Mouse (Mus musculus) layer of hippocampus, adult 11-12 months (tissue): ENCODE results near the gene Prkch.

ENCODE experiments used
- DNase-seq: peaks from one replicate; pipeline ENCODE4 v3.0.0; 2022; ENCODE audit warnings: low spot score

The Prkch gene

DNA sequence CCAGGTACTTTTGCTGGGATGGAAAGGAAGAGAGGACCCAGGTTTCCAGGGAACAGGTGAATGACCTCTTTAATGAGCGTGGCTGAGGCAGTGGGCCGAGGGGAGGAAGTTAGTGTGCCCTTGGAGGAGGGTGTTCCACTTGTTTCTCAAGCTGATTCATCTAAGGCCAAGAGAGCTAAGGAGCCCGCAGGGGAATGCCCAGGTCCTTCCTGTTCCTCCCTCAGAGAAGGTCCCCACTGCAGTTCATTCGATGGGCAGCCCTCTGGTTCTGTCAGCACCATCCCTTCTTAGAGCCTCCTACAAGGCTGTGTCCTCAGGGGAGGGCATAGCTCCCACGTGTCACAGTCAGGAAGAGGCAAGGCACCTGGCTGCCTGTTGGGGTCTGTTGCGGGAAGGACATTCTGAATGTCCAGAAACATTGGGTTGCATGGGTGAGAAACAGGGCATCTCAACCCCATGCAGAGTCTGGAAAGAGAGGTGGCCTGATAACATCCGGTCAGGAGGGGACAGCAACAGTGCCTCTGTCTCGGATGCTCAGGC, 26.3 kb downstream of the Prkch start:
- DNase-seq: no peak

DNA sequence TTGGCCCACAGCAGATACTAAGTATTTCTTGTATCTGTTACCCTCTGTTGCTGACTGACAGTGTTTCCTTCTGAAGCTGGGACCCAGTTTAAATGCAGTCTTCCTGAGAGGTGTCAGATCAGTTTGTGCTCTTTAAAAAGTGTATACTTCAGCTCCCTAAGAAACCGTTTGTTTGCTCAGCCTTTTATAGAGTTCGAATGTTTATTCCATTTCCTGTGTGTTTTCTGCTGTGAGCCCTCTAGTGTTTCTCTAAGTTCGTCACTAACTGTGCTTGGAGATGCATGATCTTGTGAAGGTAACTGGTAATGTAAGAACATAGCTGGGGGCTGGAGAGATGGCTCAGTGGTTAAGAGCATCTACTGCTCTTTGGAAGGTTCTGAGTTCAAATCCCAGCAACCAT, 27.1 kb downstream of the Prkch start:
- no peak for DNase-seq

DNA sequence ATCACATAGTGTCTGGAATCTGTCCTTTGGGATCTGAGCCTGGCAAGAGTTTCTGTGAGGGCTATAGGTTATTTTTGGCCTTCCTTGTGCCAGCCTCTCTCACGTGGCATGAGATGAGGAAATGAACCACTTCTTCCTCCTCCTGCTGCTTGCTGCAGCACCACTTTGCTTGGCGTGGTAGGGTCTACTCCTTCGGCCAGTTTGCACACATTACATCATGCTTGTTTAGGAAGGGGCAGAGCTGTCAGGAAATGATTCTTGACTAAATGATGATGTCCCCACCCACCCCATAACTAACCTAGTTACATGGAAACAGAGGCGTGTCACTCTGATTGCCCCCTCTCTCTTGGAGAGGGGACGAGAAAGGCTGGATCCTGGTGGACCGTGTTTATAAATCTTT, 28.6 kb downstream of the Prkch start:
- DNase-seq: no peak

DNA sequence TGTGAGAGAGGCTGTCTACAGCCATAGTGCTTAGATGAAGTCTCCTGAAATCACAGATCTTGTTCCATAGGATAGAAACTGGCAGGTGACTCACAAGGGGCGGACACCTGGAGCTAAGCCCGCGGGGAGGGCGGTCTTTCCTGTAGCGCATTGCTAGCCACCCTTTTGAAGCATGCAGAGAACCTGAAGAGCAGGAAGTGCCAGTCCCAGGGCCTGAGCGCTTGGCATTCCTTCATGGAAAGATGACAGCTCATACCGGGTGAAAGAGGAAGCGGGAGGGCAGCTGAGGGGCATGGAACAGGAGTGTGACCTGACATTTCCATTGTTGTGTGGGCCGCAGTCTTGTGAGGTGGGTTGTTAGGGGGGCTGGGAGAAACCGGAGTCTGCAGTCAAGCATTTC, 33.1 kb downstream of the Prkch start:
- DNase-seq: no peak

DNA sequence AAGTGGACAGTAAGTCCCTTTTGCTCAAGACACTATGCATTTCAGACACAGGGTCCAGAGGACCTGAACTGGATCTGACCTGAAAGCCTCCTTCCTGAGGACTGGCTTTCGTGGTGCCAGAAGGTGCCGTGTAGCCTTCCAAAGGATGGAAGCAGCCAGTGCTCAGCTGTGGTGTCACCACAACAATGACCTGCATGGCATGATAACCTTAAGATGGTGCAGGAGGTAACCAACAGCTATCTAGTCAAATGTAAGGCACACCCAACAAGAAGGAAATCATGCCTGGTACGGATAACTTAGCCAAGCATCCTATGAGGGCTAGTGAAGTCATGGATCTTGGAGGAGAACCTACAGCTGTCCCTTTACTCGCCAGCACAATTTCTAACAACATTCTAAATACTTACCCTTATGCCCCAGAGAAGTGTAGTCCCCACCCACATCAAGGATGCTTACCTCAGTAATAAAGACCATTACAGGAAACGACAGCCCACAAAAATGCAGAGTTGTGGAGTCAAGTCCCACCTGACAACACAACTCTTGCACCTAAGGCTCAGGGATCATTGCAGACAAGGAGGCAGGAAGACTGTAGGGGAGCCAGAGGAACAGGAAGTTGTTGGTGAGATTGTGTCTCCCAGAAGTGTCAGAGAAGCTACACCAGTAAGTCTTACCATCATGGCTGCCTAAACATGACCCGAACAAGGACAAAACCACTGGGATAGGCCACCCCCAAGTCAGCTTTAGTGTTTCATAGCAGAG, 40.9 kb downstream of the Prkch start:
- no peak for DNase-seq

DNA sequence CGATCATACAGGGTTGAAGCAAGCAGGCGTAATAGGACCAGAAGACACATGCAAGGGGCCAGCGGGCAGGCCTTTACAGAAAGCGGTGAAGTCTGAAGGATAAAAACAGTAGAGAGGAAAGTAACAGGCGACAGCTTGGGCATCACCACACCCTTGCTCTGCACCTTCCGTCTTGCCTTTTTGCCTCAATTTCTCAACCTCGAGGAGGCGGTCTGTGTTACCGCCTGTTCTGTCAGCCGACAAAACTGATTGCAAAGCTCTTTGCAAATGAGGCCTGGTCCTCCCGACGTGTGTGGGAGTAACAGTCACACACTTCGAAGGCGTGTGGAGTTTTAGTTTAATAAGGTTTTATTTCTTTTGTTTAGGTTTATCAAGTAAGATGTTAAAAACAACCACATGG, 43.3 kb downstream of the Prkch start:
- no peak for DNase-seq

DNA sequence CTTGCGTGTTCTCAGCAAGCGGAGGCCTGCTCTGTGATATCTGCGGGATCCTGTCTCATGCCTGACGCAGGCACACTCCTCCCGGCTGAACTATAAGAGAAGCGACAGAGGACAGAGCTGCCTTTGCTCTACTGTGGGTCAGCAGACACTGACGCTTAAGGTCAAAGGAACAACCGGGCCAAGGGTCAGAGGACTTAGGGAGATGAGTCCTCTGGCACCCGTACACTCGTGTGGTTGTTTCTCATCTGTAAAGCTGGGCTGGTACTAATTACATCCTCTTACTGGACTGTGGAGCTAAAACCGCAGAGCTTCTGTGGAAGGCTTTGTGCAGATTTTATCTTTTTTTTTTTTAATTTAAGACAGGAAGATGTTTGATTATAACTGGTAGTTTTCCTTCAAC, 46.0 kb downstream of the Prkch start:
- no peak for DNase-seq

DNA sequence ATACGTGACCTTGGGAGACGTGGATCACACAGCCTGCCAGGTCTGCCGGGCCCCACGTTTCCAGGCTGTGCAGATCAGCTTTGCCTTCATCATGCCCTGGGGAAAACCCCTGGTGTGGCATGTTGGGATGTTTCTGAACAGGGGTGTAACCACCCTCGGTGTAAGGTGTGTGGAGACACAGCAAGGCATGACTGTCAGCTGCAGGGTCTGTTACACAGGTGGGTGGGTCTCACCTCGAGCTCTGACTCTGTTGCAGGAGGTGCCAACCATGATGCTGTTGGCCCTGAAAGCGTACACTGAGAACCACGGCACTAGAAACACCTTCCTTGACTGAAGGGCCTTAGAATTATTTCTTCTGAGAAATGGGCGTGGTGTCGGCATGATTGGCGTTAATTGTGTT, 46.6 kb downstream of the Prkch start:
- no peak for DNase-seq

DNA sequence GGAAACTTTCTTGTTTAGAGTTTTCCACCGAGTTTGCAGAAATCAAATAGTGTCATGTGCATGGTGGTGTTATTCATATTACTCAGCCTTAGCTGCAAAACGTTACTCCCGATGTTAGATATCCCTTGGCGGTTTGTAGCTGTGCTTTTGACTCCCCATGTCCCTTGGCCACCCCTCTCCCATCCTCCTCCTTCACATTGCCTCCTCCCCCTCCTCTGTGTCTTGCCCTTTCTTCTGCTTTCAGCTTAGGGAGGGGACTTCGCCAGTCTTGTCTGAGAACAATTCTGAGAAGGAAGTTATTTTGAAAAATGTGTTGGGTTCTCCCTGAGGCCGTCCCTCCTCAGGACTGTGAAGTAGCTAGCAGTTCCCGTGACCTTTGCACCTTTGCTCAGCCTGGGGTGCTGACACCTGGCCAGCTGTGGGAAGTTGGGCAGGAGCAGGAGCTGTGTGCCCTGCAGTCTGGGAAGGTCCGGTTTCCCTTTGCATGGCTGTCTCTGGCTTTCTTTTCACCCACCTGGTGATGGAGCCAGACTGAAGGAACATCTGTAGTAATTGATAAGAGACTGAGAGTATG, 48.2 kb downstream of the Prkch start:
- DNase-seq: no peak

DNA sequence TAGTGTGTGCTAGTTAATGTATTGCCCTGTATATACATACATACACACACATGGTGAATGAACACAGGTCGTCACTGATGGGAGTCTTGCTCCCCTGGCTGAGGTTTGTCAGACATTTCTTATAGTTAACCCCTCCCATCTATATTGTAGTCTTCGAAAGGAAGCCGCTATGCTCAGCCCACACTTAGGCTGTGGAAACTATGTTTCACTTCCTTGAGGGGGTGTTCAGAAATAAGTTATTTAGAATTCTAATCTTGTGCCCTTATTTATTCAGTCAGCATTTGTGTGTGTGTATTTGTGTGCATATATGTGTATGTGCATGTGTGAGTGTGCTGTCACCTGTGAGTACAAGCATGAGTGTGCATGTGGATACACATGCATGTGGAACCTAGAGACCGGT, 49.1 kb downstream of the Prkch start:
- no peak for DNase-seq

DNA sequence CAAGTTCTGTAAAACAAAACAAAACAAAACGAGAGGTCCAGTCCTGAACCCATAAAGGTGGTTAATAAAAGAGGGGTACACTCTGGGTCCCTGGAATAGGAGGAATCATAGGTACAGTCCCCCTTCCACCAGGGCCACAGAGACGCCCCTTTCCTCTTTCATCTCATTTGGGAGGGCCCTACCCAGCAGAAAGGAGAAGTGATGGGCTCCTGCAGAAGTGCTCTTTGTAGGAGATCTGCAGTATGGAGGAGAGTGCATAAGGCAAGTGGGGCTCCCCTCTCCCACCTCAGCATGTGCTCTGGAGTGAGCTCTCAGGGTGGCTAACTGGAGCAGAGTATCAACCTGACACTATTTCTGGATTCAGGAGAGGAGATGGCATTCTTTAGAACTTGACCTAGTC, 55.0 kb downstream of the Prkch start:
- DNase-seq: no peak

DNA sequence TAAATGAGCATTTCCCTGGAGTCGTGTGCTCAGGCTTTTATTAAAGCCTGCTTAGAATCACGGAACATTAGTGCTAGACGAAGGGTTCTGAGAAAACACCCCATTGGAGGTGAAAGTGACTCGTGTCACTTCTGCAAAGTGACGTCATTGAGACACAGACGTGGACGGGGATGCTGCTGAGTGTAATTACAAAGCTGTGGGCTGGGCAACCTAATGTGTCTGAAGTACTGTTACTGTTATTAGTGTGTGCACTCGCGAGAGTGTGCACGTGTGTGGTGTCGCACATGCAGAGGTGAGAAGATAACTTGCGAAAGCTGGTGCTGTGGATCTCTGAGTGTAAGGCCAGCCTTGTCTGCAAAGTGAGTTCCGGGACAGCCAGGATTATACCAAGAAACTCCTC, 56.6 kb downstream of the Prkch start:
- DNase-seq: no peak

DNA sequence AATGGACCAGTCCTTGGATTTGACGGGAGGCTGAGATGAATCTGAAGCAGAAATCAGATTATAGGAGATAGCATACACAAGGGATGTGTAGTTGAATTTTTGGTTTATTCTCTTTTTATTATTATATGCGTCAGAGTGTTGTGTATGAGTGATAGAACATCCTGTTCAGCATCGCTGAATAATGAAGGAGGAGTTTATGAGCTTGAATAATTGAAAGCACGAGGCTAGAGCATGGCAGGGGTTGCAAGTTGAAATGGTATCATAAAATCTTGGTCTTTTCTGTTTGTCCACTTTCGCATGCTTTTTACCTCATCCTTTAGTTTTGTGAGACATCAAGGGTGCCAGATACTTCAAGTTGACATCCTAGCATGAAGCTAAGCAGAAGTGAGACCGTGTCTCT, 60.6 kb downstream of the Prkch start:
- DNase-seq: no peak

DNA sequence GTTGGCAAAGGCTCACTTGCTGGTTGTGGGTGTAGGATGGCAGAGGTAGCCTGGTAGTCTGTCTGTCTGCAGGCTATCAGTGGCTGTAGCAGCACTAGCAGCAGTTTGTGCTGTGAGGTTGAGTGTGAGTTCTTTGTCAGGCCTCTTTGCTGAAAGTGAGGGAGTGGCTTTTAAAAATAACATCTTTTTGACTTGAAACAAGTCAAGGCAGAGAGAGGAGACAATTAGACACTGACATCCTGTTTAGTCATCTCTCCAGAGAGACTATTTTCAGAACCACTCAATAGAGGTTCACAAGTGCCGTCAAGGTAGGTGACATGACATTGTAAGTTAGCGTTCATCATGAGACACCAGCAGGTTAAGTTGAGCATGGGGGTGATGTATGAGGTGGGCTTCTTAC, 63.1 kb downstream of the Prkch start:
- no peak for DNase-seq

DNA sequence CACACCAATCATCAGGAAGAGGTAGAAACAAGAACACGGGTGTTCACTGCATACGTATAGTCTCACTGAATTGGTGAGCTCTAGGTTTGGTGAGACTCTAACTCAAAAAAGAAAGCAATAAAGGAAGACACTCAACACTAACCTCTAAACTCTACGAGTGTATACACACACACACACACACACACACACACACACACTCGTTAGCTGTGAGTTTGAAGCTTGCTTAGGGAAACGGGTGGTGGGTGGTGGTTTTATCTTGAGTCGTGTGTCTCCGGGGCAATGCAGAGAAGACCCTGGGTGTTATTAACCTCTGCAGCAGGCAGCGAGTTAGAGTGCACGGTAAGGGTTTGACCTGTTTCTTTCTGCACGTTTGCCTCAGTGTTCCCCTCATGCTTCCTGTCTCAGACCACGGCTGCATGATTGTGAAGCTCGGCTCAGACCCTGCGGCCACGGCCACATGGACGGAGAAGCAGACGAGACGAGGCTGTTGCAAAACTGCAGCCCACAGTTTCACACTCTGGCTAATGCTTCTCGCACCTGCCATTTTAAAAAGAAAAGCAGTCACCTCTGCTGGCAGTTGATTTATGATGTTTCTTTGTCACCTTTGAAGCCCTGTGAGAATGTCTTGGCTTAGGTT, 72.1 kb downstream of the Prkch start:
- no peak for DNase-seq

DNA sequence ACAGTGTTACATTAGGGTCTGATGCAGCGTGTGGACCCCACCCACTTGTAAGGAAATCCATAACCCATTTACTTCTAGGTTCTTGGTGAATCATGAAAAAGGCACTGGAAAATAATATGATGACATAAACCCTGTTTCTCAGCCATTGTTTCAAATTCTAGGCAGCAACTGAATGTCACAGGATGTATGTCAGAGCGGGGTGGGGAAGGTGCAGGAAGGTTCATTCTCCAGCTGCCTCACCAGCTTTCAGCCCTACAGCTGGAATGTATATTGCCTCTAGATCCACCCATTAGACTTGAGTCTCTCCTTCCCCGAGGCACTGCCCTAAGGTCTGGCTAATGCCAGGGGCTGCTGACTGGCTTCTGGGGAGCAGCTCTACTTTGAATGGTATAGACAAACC, 78.8 kb downstream of the Prkch start:
- no peak for DNase-seq

DNA sequence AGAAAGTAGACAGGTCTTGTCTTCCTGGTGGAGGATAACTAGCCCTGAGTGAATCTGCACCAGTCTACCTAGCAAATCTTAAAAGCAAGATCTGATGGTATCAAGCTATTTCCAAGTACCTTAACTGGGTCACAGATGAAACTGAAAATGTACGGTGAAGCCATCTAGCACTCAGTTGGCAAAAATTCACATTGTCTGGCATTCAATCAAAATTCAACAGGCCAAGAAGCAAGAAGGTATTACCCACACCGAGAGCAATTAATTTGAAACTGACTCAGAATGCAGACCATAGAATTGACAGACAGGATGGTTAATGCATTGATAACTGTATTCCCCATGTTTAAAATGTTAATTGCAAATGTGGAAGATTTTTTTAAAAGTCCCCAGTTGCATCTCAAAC, 82.1 kb downstream of the Prkch start:
- no peak for DNase-seq

DNA sequence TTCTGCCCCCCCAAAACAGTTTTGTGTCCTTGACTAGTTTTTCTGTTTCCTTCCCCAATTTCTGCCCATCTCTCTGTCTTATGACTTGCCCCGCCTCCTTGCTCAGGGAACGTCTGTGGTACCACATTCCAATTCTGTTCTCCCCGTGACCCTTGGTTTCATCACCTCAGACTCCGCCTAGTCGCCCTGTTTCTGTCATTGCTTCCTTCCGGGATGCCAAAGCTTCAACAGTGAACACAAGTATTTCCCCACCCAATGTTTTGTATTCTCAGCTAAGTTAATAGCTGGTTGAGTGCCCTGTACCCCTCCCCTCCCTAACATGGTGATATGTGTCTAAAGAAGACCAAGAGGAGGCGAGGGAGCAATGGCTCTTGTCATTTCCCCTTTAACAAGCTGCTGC, 83.0 kb downstream of the Prkch start:
- DNase-seq: no peak

DNA sequence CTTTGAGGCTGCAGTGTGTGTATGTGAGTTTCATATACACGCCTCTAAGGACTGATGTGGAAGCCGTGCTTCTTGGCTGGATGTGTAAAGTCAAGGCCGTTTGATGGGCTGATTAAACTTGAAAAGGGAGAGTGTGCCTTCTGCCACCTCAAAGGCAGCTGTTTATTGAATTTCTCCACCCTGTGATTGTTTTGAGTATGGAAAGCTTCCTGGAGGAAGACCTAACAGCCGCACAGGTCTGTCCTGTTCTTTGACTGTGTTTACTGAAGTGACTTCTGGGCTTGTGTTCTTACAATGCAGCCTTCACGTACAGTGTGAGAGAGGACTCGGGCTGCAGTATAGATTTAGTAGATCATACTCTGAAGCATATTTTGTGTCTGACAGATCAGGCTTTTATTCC, 86.1 kb downstream of the Prkch start:
- no peak for DNase-seq

DNA sequence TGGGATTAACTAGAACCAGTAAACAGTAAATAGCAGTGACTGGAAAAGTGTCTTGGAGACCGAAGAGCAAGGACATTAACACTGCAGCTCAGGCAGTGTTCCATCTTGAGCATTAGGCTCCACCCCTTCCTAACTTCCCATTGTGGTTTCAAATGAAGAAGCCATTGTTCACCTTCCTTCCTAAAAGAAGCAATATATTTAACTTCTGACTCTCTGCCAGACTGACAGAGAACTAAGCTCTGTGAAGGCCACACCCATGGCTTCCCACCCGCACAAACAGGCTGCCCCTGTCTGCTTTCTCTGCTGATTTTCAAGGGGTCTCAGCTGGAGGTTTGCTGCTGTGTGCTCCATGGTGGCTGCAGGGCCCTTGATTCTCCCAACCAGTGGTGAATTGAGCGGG, 86.9 kb downstream of the Prkch start:
- no peak for DNase-seq

DNA sequence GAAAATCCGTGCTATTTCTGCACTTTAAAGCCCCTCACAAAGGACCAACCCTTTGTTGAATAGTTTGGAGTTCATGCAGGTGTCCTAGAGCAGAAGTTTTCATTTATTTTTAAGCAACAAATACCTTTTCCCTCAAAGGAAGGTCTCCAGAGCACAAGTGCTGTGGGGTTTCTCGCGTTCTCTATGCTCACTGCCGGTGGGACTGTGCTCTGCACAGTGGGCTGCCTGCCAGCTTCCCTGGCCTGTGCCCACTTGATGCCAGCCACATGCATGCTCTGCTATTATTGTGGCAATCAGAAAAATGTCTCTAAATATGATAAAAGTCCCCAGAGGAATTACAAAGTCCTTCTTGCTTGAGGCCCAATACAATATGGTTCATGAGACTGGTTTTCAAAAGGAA, 87.4 kb downstream of the Prkch start:
- DNase-seq: no peak

DNA sequence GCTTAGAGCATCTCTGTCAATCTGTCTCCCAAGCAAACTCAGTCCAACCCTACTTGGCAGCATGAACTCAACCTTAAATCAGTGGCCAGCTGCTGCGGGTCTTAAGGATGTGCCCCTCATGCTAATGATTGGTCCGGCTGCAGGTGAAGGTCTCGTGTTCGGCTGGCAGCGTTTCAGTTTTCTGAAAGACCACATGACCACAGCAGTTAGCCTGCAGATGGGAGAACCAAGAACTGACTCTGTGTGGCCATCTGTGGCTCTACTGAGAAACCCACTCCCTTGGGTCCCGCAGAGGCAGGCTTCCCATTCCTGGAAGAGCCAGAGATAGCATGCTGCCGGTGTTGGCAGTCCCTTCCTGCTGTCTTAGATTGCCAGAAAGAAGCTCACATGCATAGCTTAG, 89.2 kb downstream of the Prkch start:
- no peak for DNase-seq

DNA sequence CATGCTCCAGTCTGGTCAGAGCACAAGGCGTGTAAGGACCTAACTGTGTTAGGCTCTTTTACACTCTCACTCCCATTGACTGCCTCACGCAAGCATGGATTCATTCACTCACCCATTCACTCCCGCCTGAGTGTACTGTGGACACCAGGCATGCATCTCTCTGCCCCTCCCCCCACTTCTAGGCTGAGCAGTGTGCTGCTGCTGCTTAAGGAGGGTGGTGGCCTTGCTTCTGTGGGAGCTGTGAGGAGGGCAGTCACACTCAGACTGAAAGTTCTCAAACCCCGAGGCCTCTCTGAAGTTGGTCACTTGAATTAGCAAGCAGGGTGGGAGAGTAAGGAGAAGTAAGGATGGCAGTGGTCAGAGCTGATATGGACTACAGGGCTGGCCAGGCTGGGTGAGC, 90.6 kb downstream of the Prkch start:
- no peak for DNase-seq

DNA sequence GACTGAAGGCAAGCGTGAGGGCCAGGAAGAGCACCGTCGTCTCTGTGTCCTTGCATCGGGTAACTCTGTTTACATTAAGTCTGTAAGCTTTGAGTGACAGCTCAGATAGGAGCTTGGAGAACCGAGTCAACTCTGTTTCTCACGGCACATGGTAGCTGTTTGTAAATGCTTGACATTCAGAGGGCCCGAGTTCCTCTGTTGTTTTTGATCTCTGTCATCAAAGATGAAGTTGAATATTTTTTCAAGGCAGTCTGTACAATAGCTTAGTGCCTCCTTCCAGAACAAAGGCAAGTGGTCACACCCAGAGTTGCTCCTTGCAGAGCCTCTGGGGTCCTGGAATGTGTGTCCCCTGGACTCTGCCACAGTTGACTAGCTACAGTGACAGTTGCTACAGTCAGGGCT, 94.8 kb downstream of the Prkch start:
- no peak for DNase-seq
